Mouse (Mus musculus): ENCODE measurements at regions not wholly inside any gene's neighbourhood (a gene's known extent, or its start where the extent isn't known, plus 50 kb on each side); places are given as distances from the start of the nearest gene placed in this dataset.

DNA sequence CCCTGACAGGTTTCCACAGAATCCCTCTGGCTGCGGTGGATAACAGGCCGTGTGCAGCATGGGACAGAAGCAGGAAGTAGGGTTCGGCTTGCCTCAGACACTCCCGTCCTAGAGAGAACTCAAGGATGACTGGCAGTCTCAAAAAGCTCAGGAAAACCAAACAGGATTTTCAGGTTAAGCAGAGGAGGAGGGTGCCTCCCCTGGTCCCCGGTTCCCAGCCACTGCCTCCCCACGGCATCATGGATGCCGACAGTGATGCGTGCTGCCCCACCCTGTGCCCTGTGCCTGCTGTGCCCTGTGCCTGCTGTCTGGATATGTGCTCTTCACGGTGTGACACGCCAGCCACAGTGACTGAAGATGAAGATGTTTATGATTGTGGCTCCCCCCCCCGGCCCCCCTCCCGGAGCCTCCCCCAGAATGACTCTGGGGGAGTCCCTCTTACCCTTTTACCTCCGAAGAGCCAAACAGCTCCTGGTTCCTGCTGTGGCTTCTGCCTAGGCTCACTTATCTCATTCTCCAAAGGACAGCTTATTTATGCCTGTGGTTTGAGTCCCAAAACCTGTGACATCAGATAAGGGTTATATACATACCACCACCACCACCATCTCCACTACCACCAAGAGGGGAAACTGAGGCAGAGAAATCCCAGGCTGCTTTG, 92.4 kb upstream of the Ptpn1 start:
- in situ Hi-C loops (cut with MboI; ENCODE audit: low sequenced_read_pairs in 2 of 2, unreplicated experiment in 2 of 2) = no loop called here
- H3K9me3 ChIP-seq (ENCODE audit: control insufficient read depth, insufficient read depth, low read depth, low read length) = no peaks in the 10 kb centered on the region
- TF ChIP-seq CHD2 (IDR thresholded peaks at IDR 0.05; ENCODE audit: low read depth, low read length) = no peak
- H3K27ac ChIP-seq (ENCODE audit: insufficient read depth, low read depth, low read length, poor library complexity, severe bottlenecking) = no peak overlapping the region
- H3K4me3 ChIP-seq (ENCODE audit: insufficient read depth in 1 of 2, low read depth in 1 of 2, low read length in 2 of 2, poor library complexity in 1 of 2, severe bottlenecking in 1 of 2) = no peak overlapping the region
- DNase-seq (ENCODE audit: low read depth, low spot score) = no peak
- peaks cover 0 to 4% of the 10 kb centered on the region in 2 experiments; a peak in 1 of 4 replicates for H3K4me1 ChIP-seq (ENCODE audit: control insufficient read depth in 2 of 2, insufficient read depth in 2 of 2, low read length in 2 of 2, poor library complexity in 1 of 2)
- H3K36me3 ChIP-seq (ENCODE audit: control insufficient read depth, insufficient read depth, low read length, poor library complexity, severe bottlenecking) = no peaks in the 10 kb centered on the region
- H3K9ac ChIP-seq (ENCODE audit: insufficient read depth, low read depth, low read length, poor library complexity, severe bottlenecking) = no peak overlapping the region

DNA sequence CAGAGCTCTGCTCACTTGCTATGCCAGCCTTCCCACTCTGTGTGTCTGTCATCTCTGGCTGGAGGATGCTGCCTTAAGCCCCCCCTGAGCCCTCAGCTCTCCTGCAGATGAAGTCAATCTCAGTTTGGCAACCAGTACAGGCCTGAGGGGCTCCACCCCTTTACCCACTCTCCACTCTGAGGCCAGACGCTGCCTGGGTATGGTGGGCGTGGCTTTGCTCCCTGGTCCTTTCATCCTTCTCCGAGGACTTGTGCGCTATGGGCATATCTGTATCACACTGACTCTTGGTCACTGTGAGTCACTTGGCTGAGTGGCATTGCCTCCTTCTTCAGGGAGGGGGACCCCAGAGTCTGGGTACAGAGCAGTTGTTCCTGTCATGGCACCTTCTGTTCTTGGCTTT, 94.3 kb upstream of the Ptpn1 start:
- Histone ChIP-seq H3K9me3 (ENCODE audit: control insufficient read depth, insufficient read depth, low read depth, low read length) (no peaks in the 10 kb centered on the region), H3K4me1 (ENCODE audit: control insufficient read depth in 2 of 2, insufficient read depth in 2 of 2, low read length in 2 of 2, poor library complexity in 1 of 2) (peaks cover 0 to 4% of the 10 kb centered on the region in 2 experiments; a peak in 1 of 4 replicates), H3K27ac (ENCODE audit: insufficient read depth, low read depth, low read length, poor library complexity, severe bottlenecking) (no peak overlapping the region), H3K9ac (ENCODE audit: insufficient read depth, low read depth, low read length, poor library complexity, severe bottlenecking) (no peak overlapping the region), H3K4me3 (ENCODE audit: insufficient read depth in 1 of 2, low read depth in 1 of 2, low read length in 2 of 2, poor library complexity in 1 of 2, severe bottlenecking in 1 of 2) (no peak overlapping the region), H3K36me3 (ENCODE audit: control insufficient read depth, insufficient read depth, low read length, poor library complexity, severe bottlenecking) (no peaks in the 10 kb centered on the region)
- in situ Hi-C loops (cut with MboI; ENCODE audit: low sequenced_read_pairs in 2 of 2, unreplicated experiment in 2 of 2) = no loop called here
- TF ChIP-seq CHD2 (IDR thresholded peaks at IDR 0.05; ENCODE audit: low read depth, low read length) = no peak
- no peak for TF ChIP-seq MAFK (IDR thresholded peaks at IDR 0.05; ENCODE audit: insufficient read depth, low read depth, low read length)
- TF ChIP-seq ZNF384 (IDR thresholded peaks at IDR 0.05; ENCODE audit: low read depth, low read length) = no peak
- no peak for TF ChIP-seq ZC3H11A (IDR thresholded peaks at IDR 0.05; ENCODE audit: borderline replicate concordance, low read depth, low read length)
- no peak for TF ChIP-seq HCFC1 (IDR thresholded peaks at IDR 0.05; ENCODE audit: borderline replicate concordance, insufficient read depth, low read length)
- DNase-seq (ENCODE audit: low read depth, low spot score) = no peak

DNA sequence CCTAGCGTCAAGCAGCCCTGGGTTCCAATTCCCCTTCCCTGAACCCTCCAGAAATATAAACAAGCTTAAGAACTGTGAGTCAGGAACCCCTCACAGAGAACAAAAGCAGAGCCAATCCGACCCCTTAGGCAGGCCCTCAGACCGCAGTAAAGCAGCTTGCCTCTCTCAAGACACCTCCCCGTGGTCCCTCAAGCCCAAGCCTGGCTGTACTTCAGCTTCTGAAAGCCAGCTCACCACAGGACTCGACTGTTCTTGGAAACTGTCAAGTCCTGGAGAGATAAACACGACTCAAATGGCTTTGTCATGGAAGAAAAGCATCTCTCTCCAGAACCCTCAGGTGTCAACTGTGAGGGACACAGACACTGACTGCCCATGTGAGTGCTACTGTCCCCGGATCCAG, 95.2 kb upstream of the Ptpn1 start:
- Histone ChIP-seq H3K27ac (ENCODE audit: insufficient read depth, low read depth, low read length, poor library complexity, severe bottlenecking) (no peak overlapping the region), H3K4me1 (ENCODE audit: control insufficient read depth in 2 of 2, insufficient read depth in 2 of 2, low read length in 2 of 2, poor library complexity in 1 of 2) (peaks cover 0 to 4% of the 10 kb centered on the region in 2 experiments; a peak in 1 of 4 replicates)
- in situ Hi-C loops (cut with MboI; ENCODE audit: low sequenced_read_pairs in 2 of 2, unreplicated experiment in 2 of 2) = no loop called here

DNA sequence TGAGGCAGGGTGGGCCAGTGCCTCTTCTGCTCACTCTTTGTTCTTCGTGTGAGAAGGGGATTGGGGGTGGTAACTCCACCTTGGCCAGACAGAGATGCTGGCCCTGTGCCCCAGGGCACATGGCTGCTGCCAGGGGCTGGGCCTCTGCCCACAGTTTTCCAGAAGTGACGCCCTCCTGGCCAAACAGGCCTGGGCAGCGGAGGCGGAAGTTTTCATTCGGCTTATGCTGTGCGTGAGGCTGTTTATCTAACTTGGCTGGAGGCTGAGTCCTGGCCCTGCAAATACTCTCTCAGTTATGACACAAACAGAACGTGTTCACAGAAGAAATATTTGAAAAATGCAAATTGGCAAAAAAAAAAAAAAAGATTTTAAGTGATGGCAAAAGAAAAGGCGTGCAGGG, 97.3 kb upstream of the Ptpn1 start:
- no peak overlapping the region for H3K27ac ChIP-seq (ENCODE audit: insufficient read depth, low read depth, low read length, poor library complexity, severe bottlenecking)
- DNase-seq (ENCODE audit: low read depth, low spot score) = no peak
- H3K9ac ChIP-seq (ENCODE audit: insufficient read depth, low read depth, low read length, poor library complexity, severe bottlenecking) = no peak overlapping the region
- H3K36me3 ChIP-seq (ENCODE audit: control insufficient read depth, insufficient read depth, low read length, poor library complexity, severe bottlenecking) = no peaks in the 10 kb centered on the region
- in situ Hi-C loops (cut with MboI; ENCODE audit: low sequenced_read_pairs in 2 of 2, unreplicated experiment in 2 of 2) = no loop called here
- H3K9me3 ChIP-seq (ENCODE audit: control insufficient read depth, insufficient read depth, low read depth, low read length) = no peaks in the 10 kb centered on the region
- no peak overlapping the region for H3K4me3 ChIP-seq (ENCODE audit: insufficient read depth in 1 of 2, low read depth in 1 of 2, low read length in 2 of 2, poor library complexity in 1 of 2, severe bottlenecking in 1 of 2)
- H3K4me1 ChIP-seq (ENCODE audit: control insufficient read depth in 2 of 2, insufficient read depth in 2 of 2, low read length in 2 of 2, poor library complexity in 1 of 2) = peaks cover 0 to 4% of the 10 kb centered on the region in 2 experiments; a peak in 1 of 4 replicates
- TF ChIP-seq MAFK (IDR thresholded peaks at IDR 0.05; ENCODE audit: insufficient read depth, low read depth, low read length) = no peak
- no peak for TF ChIP-seq CHD2 (IDR thresholded peaks at IDR 0.05; ENCODE audit: low read depth, low read length)
- no peak for TF ChIP-seq ZC3H11A (IDR thresholded peaks at IDR 0.05; ENCODE audit: borderline replicate concordance, low read depth, low read length)
- TF ChIP-seq HCFC1 (IDR thresholded peaks at IDR 0.05; ENCODE audit: borderline replicate concordance, insufficient read depth, low read length) = no peak
- no peak for TF ChIP-seq ZNF384 (IDR thresholded peaks at IDR 0.05; ENCODE audit: low read depth, low read length)

More for the DNA sequence above, 95.2 kb upstream of the Ptpn1 start:
- Histone ChIP-seq H3K36me3 (ENCODE audit: control insufficient read depth, insufficient read depth, low read length, poor library complexity, severe bottlenecking) (no peaks in the 10 kb centered on the region), H3K4me3 (ENCODE audit: insufficient read depth in 1 of 2, low read depth in 1 of 2, low read length in 2 of 2, poor library complexity in 1 of 2, severe bottlenecking in 1 of 2) (no peak overlapping the region), H3K9me3 (ENCODE audit: control insufficient read depth, insufficient read depth, low read depth, low read length) (no peaks in the 10 kb centered on the region), H3K9ac (ENCODE audit: insufficient read depth, low read depth, low read length, poor library complexity, severe bottlenecking) (no peak overlapping the region)
- TF ChIP-seq ZNF384 (IDR thresholded peaks at IDR 0.05; ENCODE audit: low read depth, low read length) = no peak
- TF ChIP-seq MAFK (IDR thresholded peaks at IDR 0.05; ENCODE audit: insufficient read depth, low read depth, low read length) = no peak
- TF ChIP-seq CHD2 (IDR thresholded peaks at IDR 0.05; ENCODE audit: low read depth, low read length) = no peak
- TF ChIP-seq HCFC1 (IDR thresholded peaks at IDR 0.05; ENCODE audit: borderline replicate concordance, insufficient read depth, low read length) = no peak
- TF ChIP-seq ZC3H11A (IDR thresholded peaks at IDR 0.05; ENCODE audit: borderline replicate concordance, low read depth, low read length) = no peak
- DNase-seq (ENCODE audit: low read depth, low spot score) = no peak

All from ES-E14 (cell line).